Mouse (Mus musculus): Measurements from ENCODE around the gene 4930519P11Rik.

DNA sequence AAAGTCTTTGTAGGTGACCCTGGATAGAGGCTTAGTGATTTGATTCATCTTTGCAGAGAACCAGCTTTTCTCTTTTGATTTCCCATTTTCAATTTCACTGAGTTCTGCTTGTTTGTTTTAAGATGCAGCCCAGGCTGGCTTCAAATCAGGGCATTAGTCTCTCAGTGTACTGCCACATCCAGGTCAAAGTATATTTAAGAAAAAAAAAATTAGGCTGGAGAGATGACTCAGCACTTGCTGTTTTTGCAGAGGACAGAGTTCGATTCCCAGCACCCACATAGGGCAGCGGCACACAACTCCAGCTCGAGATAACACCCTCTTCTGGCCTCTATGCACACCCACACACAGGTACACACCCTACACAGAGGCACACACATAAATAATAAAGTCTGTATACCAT is 22.0 kb downstream of the 4930519P11Rik start:
- TF ChIP-seq CTCF (IDR thresholded peaks at IDR 0.05 in 2 of 3, conservative IDR thresholded peaks at IDR 0.05 in 1 of 3; ENCODE audit: control insufficient read depth in 1 of 3, insufficient read depth in 1 of 3, low read depth in 2 of 3, low read length in 3 of 3, poor library complexity in 1 of 3, severe bottlenecking in 1 of 3): no peak
- no peak for TF ChIP-seq CHD1 (IDR thresholded peaks at IDR 0.05; ENCODE audit: low read depth, low read length)
- no peak for TF ChIP-seq JUND (IDR thresholded peaks at IDR 0.05; ENCODE audit: low read depth, low read length)
- TF ChIP-seq TAL1 (IDR thresholded peaks at IDR 0.05; ENCODE audit: low read length): no peak
- TF ChIP-seq USF2 (IDR thresholded peaks at IDR 0.05; ENCODE audit: borderline replicate concordance in 1 of 2, insufficient read depth in 1 of 2, low read depth in 1 of 2, low read length in 2 of 2): no peak
- TF ChIP-seq TCF12 (IDR thresholded peaks at IDR 0.05; ENCODE audit: low read depth, low read length): no peak

All from MEL (cell line).